Mouse (Mus musculus) liver, embryonic 11.5 days (tissue): ENCODE results near the gene Igbp1b. TPM values are rescaled to one million over a fixed set of nuclear protein-coding genes. Genes with fewer than 3 reads are reported as not detected.

Experiments used
- ATAC-seq: fragments of 200-750 bp; cut with Nextera tagmentation; replicated peaks from 2 replicates; pipeline ENCODE4 v1.8.0; 2017; ENCODE audit warnings: moderate number of reproducible peaks, mild to moderate bottlenecking, moderate TSS enrichment, moderate library complexity; ENCODE audit not compliant: low FRiP score
- DNase-seq: peaks from one replicate; pipeline ENCODE4 v3.0.0-alpha.2; 2017; ENCODE audit warnings: low spot score
- H3K27ac ChIP-seq: fragments of 300-500 bp; sonication (generic); 2 replicates; pipeline ENCODE4 v1.5.1; 2014; ENCODE audit warnings: mild to moderate bottlenecking, low read depth, low read length, control low read depth
- H3K27me3 ChIP-seq: fragments of 300-500 bp; sonication (generic); replicated peaks from 2 replicates; pipeline ENCODE4 v1.6.1; 2014; ENCODE audit warnings: low read length, mixed read lengths; ENCODE audit not compliant: control insufficient read depth, insufficient read depth
- H3K36me3 ChIP-seq: fragments of 300-500 bp; sonication (generic); 2 replicates; pipeline ENCODE4 v1.6.1; 2014; ENCODE audit warnings: mild to moderate bottlenecking, low read length, moderate library complexity, mixed read lengths; ENCODE audit not compliant: control insufficient read depth, insufficient read depth
- H3K4me1 ChIP-seq: fragments of 300-500 bp; sonication (generic); replicated peaks from 2 replicates; pipeline ENCODE4 v1.6.1; 2014; ENCODE audit warnings: low read length, mixed read lengths; ENCODE audit not compliant: control insufficient read depth, insufficient read depth
- H3K4me2 ChIP-seq: fragments of 300-500 bp; sonication (generic); 2 replicates; pipeline ENCODE4 v1.6.1; 2014; ENCODE audit warnings: mild to moderate bottlenecking, control low read depth, moderate library complexity
- H3K4me3 ChIP-seq: fragments of 300-500 bp; sonication (generic); 2 replicates; pipeline ENCODE4 v1.5.1; 2014; ENCODE audit warnings: low read depth, low read length, control low read depth
- H3K9ac ChIP-seq: fragments of 300-500 bp; sonication (generic); 2 replicates; pipeline ENCODE4 v1.6.1; 2014; ENCODE audit warnings: low read depth, low read length, control low read depth
- H3K9me3 ChIP-seq: fragments of 300-500 bp; sonication (generic); 2 replicates; pipeline ENCODE4 v1.6.1; 2016; ENCODE audit warnings: low read length, inconsistent platforms, mixed read lengths; ENCODE audit not compliant: control insufficient read depth
- WGBS: fragments of 180-500 bp; shearing (Covaris S2); extraction: QIAGEN DNeasy Blood & Tissue Kit; methylation state at CpG from one replicate; pipeline ENCODE4 v1.1.7; 2014; 5-methylcytosine and 5-hydroxymethylcytosine counted together
- polyA plus RNA-seq: library from polyadenylated mRNA; unstranded; fragments of >200 nt; fragmentation: Nextera tagmentation; extraction: Ambion mirVana; gene quantifications from 2 replicates; pipeline ENCODE4 v1.2.1, GENCODE M21; 2014

Gene Igbp1b
- not detected in 2 replicates for polyA plus RNA-seq

GRCm38 (mm10) chr6:138658516-138658915 is at the start of gene Igbp1b:
Gene Igbp1b, minus strand, starts transcription at chr6:138658544.
- H3K36me3 ChIP-seq: no peaks in the 10 kb centered on the region
- H3K27me3 ChIP-seq: no peaks in the 10 kb centered on the region
- no peak within 1 kb of the TSS for H3K27ac ChIP-seq
- H3K9ac ChIP-seq: no peak within 1 kb of the TSS
- 82% methylated on average over 3 of the region's 3 CpGs for WGBS
- H3K4me3 ChIP-seq: no peak within 1 kb of the TSS
- no peaks in the 10 kb centered on the region for H3K4me1 ChIP-seq
- H3K4me2 ChIP-seq: no peak within 1 kb of the TSS
- DNase-seq (no peak), ATAC-seq (no peak)
- no peaks in the 10 kb centered on the region for H3K9me3 ChIP-seq

GRCm38 (mm10) chr6:138682959-138683358 is 24.6 kb upstream of the Igbp1b start:
- no peak overlapping the region for H3K4me2 ChIP-seq
- no peak overlapping the region for H3K27ac ChIP-seq
- no peak for ATAC-seq
- H3K4me1 ChIP-seq: no peaks in the 10 kb centered on the region
- H3K36me3 ChIP-seq: no peaks in the 10 kb centered on the region
- H3K9me3 ChIP-seq: no peaks in the 10 kb centered on the region
- no peak overlapping the region for H3K4me3 ChIP-seq
- no peak overlapping the region for H3K9ac ChIP-seq
- H3K27me3 ChIP-seq: no peaks in the 10 kb centered on the region
- no peak for DNase-seq

GRCm38 (mm10) chr6:138672704-138673141 is 14.4 kb upstream of the Igbp1b start:
- no peak overlapping the region for H3K4me3 ChIP-seq
- no peak overlapping the region for H3K9ac ChIP-seq
- no peaks in the 10 kb centered on the region for H3K27me3 ChIP-seq
- no peaks in the 10 kb centered on the region for H3K4me1 ChIP-seq
- DNase-seq: no peak
- 10% methylated on average over 2 of the region's 2 CpGs for WGBS
- no peak overlapping the region for H3K27ac ChIP-seq
- no peak overlapping the region for H3K4me2 ChIP-seq
- ATAC-seq: peak; percentile 31; the same call in 1 of the 2 replicates
- no peaks in the 10 kb centered on the region for H3K9me3 ChIP-seq
- H3K36me3 ChIP-seq: no peaks in the 10 kb centered on the region

- H3K9ac ChIP-seq: no peak overlapping the region
- WGBS: 68% methylated on average over 3 of the region's 3 CpGs
- no peaks in the 10 kb centered on the region for H3K27me3 ChIP-seq
- no peak overlapping the region for H3K4me3 ChIP-seq
- no peaks in the 10 kb centered on the region for H3K36me3 ChIP-seq
- H3K27ac ChIP-seq: no peak overlapping the region
- no peaks in the 10 kb centered on the region for H3K9me3 ChIP-seq
- ATAC-seq: no peak
- no peaks in the 10 kb centered on the region for H3K4me1 ChIP-seq
- no peak overlapping the region for H3K4me2 ChIP-seq
- no peak for DNase-seq
Measured at GRCm38 (mm10) chr6:138665416-138665815, 7.1 kb upstream of the Igbp1b start.

- Histone ChIP-seq H3K4me2 (no peak overlapping the region), H3K27ac (no peak overlapping the region), H3K27me3 (no peaks in the 10 kb centered on the region), H3K4me3 (no peak overlapping the region), H3K9ac (no peak overlapping the region), H3K4me1 (no peaks in the 10 kb centered on the region), H3K9me3 (no peaks in the 10 kb centered on the region), H3K36me3 (no peaks in the 10 kb centered on the region)
- ATAC-seq: no peak
- no peak for DNase-seq
- WGBS: 98% methylated on average over 2 of the region's 2 CpGs
Measured at GRCm38 (mm10) chr6:138645604-138646003, 12.7 kb downstream of the Igbp1b start.

GRCm38 (mm10) chr6:138639351-138639750 is 19.0 kb downstream of the Igbp1b start:
- Histone ChIP-seq H3K9ac (no peak overlapping the region), H3K4me3 (no peak overlapping the region), H3K36me3 (no peaks in the 10 kb centered on the region), H3K27ac (no peak overlapping the region), H3K4me1 (no peaks in the 10 kb centered on the region), H3K27me3 (no peaks in the 10 kb centered on the region), H3K4me2 (no peak overlapping the region), H3K9me3 (no peaks in the 10 kb centered on the region)
- ATAC-seq (no peak), DNase-seq (no peak)
- 58% methylated on average over 4 of the region's 4 CpGs for WGBS

- no peaks in the 10 kb centered on the region for H3K27me3 ChIP-seq
- no peaks in the 10 kb centered on the region for H3K4me1 ChIP-seq
- no peak overlapping the region for H3K4me3 ChIP-seq
- H3K9me3 ChIP-seq: no peaks in the 10 kb centered on the region
- ATAC-seq (no peak), DNase-seq (no peak)
- H3K36me3 ChIP-seq: no peaks in the 10 kb centered on the region
- H3K4me2 ChIP-seq: no peak overlapping the region
- no peak overlapping the region for H3K9ac ChIP-seq
- no peak overlapping the region for H3K27ac ChIP-seq
Measured at GRCm38 (mm10) chr6:138620786-138621185, 37.6 kb downstream of the Igbp1b start.

GRCm38 (mm10) chr6:138618396-138618795 is 39.9 kb downstream of the Igbp1b start:
- Histone ChIP-seq H3K9me3 (no peaks in the 10 kb centered on the region), H3K4me1 (no peaks in the 10 kb centered on the region), H3K27me3 (no peaks in the 10 kb centered on the region), H3K27ac (no peak overlapping the region), H3K9ac (no peak overlapping the region), H3K4me2 (no peak overlapping the region), H3K4me3 (no peak overlapping the region), H3K36me3 (no peaks in the 10 kb centered on the region)
- WGBS: 89% methylated on average over 3 of the region's 3 CpGs
- ATAC-seq (no peak), DNase-seq (no peak)
